Mouse (Mus musculus): Measurements from ENCODE around the gene Shisa8. TPM values are rescaled to one million over a fixed set of nuclear protein-coding genes. Genes with fewer than 3 reads are reported as not detected.

The Shisa8 gene
- polyA plus RNA-seq, 1 experiment from 2014 or later, result 0.31 TPM

GRCm38 (mm10) chr15:82230098-82230611 is 17.5 kb upstream of the Shisa8 start:
- ATAC-seq (ENCODE audit: insufficient number of reproducible peaks, low FRiP score, low TSS enrichment, low read depth) (no peak), DNase-seq (ENCODE audit: low spot score) (no peak)
- no peaks in the 10 kb centered on the region for H3K4me1 ChIP-seq (ENCODE audit: control insufficient read depth, insufficient read depth, low read length)
- no peak overlapping the region for H3K27ac ChIP-seq (replicated peaks; ENCODE audit: low read depth, low read length)
- peaks cover 3% of the 10 kb centered on the region for H3K27me3 ChIP-seq (ENCODE audit: control insufficient read depth, insufficient read depth, low read length)
- no peak overlapping the region for H3K9ac ChIP-seq (ENCODE audit: low read length)
- H3K36me3 ChIP-seq (ENCODE audit: control insufficient read depth, insufficient read depth, low read length), result no peaks in the 10 kb centered on the region
- no peak overlapping the region for H3K4me2 ChIP-seq (ENCODE audit: low read depth, severe bottlenecking)
- no peak overlapping the region for H3K4me3 ChIP-seq (ENCODE audit: low read depth, low read length)
- 76% methylated on average over 6 of the region's 6 CpGs for WGBS
- H3K9me3 ChIP-seq (ENCODE audit: control insufficient read depth, low read length), result no peaks in the 10 kb centered on the region

GRCm38 (mm10) chr15:82229542-82230045 is 17.0 kb upstream of the Shisa8 start:
- ATAC-seq (ENCODE audit: insufficient number of reproducible peaks, low FRiP score, low TSS enrichment, low read depth) (no peak), DNase-seq (ENCODE audit: low spot score) (no peak)
- peaks cover 8% of the 10 kb centered on the region for H3K27me3 ChIP-seq (ENCODE audit: control insufficient read depth, insufficient read depth, low read length)
- H3K9me3 ChIP-seq (ENCODE audit: control insufficient read depth, low read length), result no peaks in the 10 kb centered on the region
- 0 out of 2 replicates have a peak overlapping the region, but pooled peaks have one; percentile 27 for H3K9ac ChIP-seq (ENCODE audit: low read length)
- H3K27ac ChIP-seq (replicated peaks; ENCODE audit: low read depth, low read length), result no peak overlapping the region
- WGBS, result 39% methylated on average over 11 of the region's 11 CpGs
- H3K36me3 ChIP-seq (ENCODE audit: control insufficient read depth, insufficient read depth, low read length), result no peaks in the 10 kb centered on the region
- no peak overlapping the region for H3K4me3 ChIP-seq (ENCODE audit: low read depth, low read length)
- H3K4me2 ChIP-seq (ENCODE audit: low read depth, severe bottlenecking), result no peak overlapping the region
- H3K4me1 ChIP-seq (ENCODE audit: control insufficient read depth, insufficient read depth, low read length), result no peaks in the 10 kb centered on the region

GRCm38 (mm10) chr15:82225769-82226168 is 13.2 kb upstream of the Shisa8 start:
- no peak overlapping the region for H3K9ac ChIP-seq (ENCODE audit: low read length)
- 92% methylated on average over 5 of the region's 5 CpGs for WGBS
- H3K9me3 ChIP-seq (ENCODE audit: control insufficient read depth, low read length), result no peaks in the 10 kb centered on the region
- H3K4me2 ChIP-seq (ENCODE audit: low read depth, severe bottlenecking), result no peak overlapping the region
- no peaks in the 10 kb centered on the region for H3K36me3 ChIP-seq (ENCODE audit: control insufficient read depth, insufficient read depth, low read length)
- no peak overlapping the region for H3K4me3 ChIP-seq (ENCODE audit: low read depth, low read length)
- no peak for ATAC-seq (ENCODE audit: insufficient number of reproducible peaks, low FRiP score, low TSS enrichment, low read depth)
- H3K4me1 ChIP-seq (ENCODE audit: control insufficient read depth, insufficient read depth, low read length), result no peaks in the 10 kb centered on the region; the same call in 1 of the 2 replicates
- H3K27me3 ChIP-seq (ENCODE audit: control insufficient read depth, insufficient read depth, low read length), result peaks cover 23% of the 10 kb centered on the region
- no peak overlapping the region for H3K27ac ChIP-seq (replicated peaks; ENCODE audit: low read depth, low read length)
- DNase-seq (ENCODE audit: low spot score), result no peak

GRCm38 (mm10) chr15:82224602-82225215 is 12.1 kb upstream of the Shisa8 start:
- ATAC-seq (ENCODE audit: insufficient number of reproducible peaks, low FRiP score, low TSS enrichment, low read depth), result no peak; the same call in 1 of the 2 replicates
- Histone ChIP-seq H3K27me3 (ENCODE audit: control insufficient read depth, insufficient read depth, low read length) (peaks cover 23% of the 10 kb centered on the region), H3K4me2 (ENCODE audit: low read depth, severe bottlenecking) (no peak overlapping the region; the same call in 1 of the 2 replicates), H3K4me3 (ENCODE audit: low read depth, low read length) (no peak overlapping the region), H3K36me3 (ENCODE audit: control insufficient read depth, insufficient read depth, low read length) (no peaks in the 10 kb centered on the region), H3K27ac (replicated peaks; ENCODE audit: low read depth, low read length) (no peak overlapping the region), H3K9ac (ENCODE audit: low read length) (no peak overlapping the region), H3K9me3 (ENCODE audit: control insufficient read depth, low read length) (no peaks in the 10 kb centered on the region), H3K4me1 (ENCODE audit: control insufficient read depth, insufficient read depth, low read length) (no peaks in the 10 kb centered on the region; the same call in 1 of the 2 replicates)
- WGBS, result 35% methylated on average over 7 of the region's 7 CpGs
- DNase-seq (ENCODE audit: low spot score), result no peak

- Histone ChIP-seq H3K4me2 (ENCODE audit: low read depth, severe bottlenecking) (peak within 1 kb of the TSS; percentile 56), H3K4me1 (ENCODE audit: control insufficient read depth, insufficient read depth, low read length) (no peaks in the 10 kb centered on the region; the same call in 1 of the 2 replicates), H3K4me3 (ENCODE audit: low read depth, low read length) (peak within 1 kb of the TSS; percentile 27), H3K9ac (ENCODE audit: low read length) (0 out of 2 replicates have a peak within 1 kb of the TSS, but pooled peaks have one; percentile 12), H3K27me3 (ENCODE audit: control insufficient read depth, insufficient read depth, low read length) (peaks cover 23% of the 10 kb centered on the region), H3K9me3 (ENCODE audit: control insufficient read depth, low read length) (no peaks in the 10 kb centered on the region), H3K36me3 (ENCODE audit: control insufficient read depth, insufficient read depth, low read length) (no peaks in the 10 kb centered on the region), H3K27ac (replicated peaks; ENCODE audit: low read depth, low read length) (no peak within 1 kb of the TSS)
- 2% methylated on average over 44 of the region's 44 CpGs for WGBS
- DNase-seq (ENCODE audit: low spot score) (no peak), ATAC-seq (ENCODE audit: insufficient number of reproducible peaks, low FRiP score, low TSS enrichment, low read depth) (no peak)
These were observed 11.3 kb upstream of the Shisa8 start, which contains the start of gene Tnfrsf13c for GRCm38 (mm10) chr15:82223657-82224601. Tnfrsf13c (minus strand) TSS chr15:82224369.

- Histone ChIP-seq H3K9ac (ENCODE audit: low read length) (no peak overlapping the region), H3K4me1 (ENCODE audit: control insufficient read depth, insufficient read depth, low read length) (no peaks in the 10 kb centered on the region; the same call in 1 of the 2 replicates), H3K4me2 (ENCODE audit: low read depth, severe bottlenecking) (no peak overlapping the region), H3K4me3 (ENCODE audit: low read depth, low read length) (no peak overlapping the region), H3K9me3 (ENCODE audit: control insufficient read depth, low read length) (no peaks in the 10 kb centered on the region), H3K27ac (replicated peaks; ENCODE audit: low read depth, low read length) (no peak overlapping the region), H3K36me3 (ENCODE audit: control insufficient read depth, insufficient read depth, low read length) (no peaks in the 10 kb centered on the region), H3K27me3 (ENCODE audit: control insufficient read depth, insufficient read depth, low read length) (peaks cover 23% of the 10 kb centered on the region)
- 28% methylated on average over 6 of the region's 7 CpGs for WGBS
- DNase-seq (ENCODE audit: low spot score) (no peak), ATAC-seq (ENCODE audit: insufficient number of reproducible peaks, low FRiP score, low TSS enrichment, low read depth) (no peak; the same call in 1 of the 2 replicates)
These were observed 10.6 kb upstream of the Shisa8 start for GRCm38 (mm10) chr15:82223251-82223650.

GRCm38 (mm10) chr15:82221104-82221860 is 8.7 kb upstream of the Shisa8 start:
- Histone ChIP-seq H3K4me2 (ENCODE audit: low read depth, severe bottlenecking) (no peak overlapping the region), H3K27ac (replicated peaks; ENCODE audit: low read depth, low read length) (no peak overlapping the region), H3K36me3 (ENCODE audit: control insufficient read depth, insufficient read depth, low read length) (no peaks in the 10 kb centered on the region), H3K9ac (ENCODE audit: low read length) (peak overlapping the region; percentile 13; the same call in 1 of the 2 replicates), H3K27me3 (ENCODE audit: control insufficient read depth, insufficient read depth, low read length) (peaks cover 26% of the 10 kb centered on the region), H3K4me1 (ENCODE audit: control insufficient read depth, insufficient read depth, low read length) (no peaks in the 10 kb centered on the region; the same call in 1 of the 2 replicates), H3K9me3 (ENCODE audit: control insufficient read depth, low read length) (no peaks in the 10 kb centered on the region), H3K4me3 (ENCODE audit: low read depth, low read length) (no peak overlapping the region)
- DNase-seq (ENCODE audit: low spot score), result no peak
- ATAC-seq (ENCODE audit: insufficient number of reproducible peaks, low FRiP score, low TSS enrichment, low read depth), result no peak
- 71% methylated on average over 14 of the region's 14 CpGs for WGBS
